Comparison of ENCODE assay signal across 8 mouse cellular contexts in the genomic region with DNA sequence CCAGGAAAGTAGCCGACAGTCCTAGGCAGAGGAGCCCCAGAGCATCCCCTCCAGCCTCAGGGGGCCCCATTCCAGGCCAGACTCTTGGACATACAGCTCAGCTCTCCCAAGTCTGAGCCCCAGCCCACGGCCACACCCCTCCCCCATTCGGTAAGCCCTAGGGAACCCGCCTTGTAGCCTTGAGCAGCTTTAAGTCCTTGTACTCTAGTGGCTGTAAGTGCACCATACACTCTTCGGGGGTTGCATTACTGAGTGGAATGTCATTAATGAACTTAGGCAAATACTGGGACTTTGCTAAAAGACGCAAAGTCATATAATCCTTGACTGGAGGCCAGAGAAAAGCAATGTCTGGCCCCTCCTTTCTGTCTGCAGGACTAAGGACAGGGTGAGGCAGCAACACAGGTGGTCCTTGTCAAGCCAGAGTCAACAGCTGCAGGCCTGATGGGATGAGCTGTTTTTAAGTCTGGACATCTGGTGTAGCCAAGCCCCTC. TPM values are rescaled to one million over a fixed set of nuclear protein-coding genes. Genes with fewer than 3 reads are reported as not detected.
A peak's percentile ranks its signal among the peaks of the same experiment; 100 is the strongest.
DNase-seq lines count a peak whose midpoint lies in the region; ATAC-seq lines count a peak whose summit lies in the region.

No protein-coding gene starts in this region.

- H3K36me3 ChIP-seq in heart, embryonic 16.5 days (ENCODE audit: control insufficient read depth, insufficient read depth), result no peaks in the 10 kb centered on the region

- no peak overlapping the region for H3K4me3 ChIP-seq in heart, embryonic 16.5 days (ENCODE audit: low read length)

- H3K9me3 ChIP-seq in heart, embryonic 16.5 days (replicated peaks; ENCODE audit: control insufficient read depth, low read length), result no peaks in the 10 kb centered on the region

- H3K27ac ChIP-seq in heart, embryonic 16.5 days (ENCODE audit: low read length), result peak overlapping the region; percentile 49

- peak; percentile 48 for DNase-seq in gastrocnemius, postnatal 10 days
- no peak for DNase-seq in gastrocnemius, adult 18-20 months (ENCODE audit: low spot score)
- DNase-seq in R1 (ENCODE audit: low read depth, low spot score), result peak; percentile 86
- DNase-seq in lung, postnatal 25 days (ENCODE audit: low spot score), result peak; percentile 50
- no peak for DNase-seq in right cerebral cortex, adult 18-20 months
- no peak for DNase-seq in T-cell, adult 2 months (ENCODE audit: low spot score)
- no peak for DNase-seq in left cerebral cortex, adult 18-20 months (ENCODE audit: low spot score in 2 of 2)

- no peaks in the 10 kb centered on the region for H3K27me3 ChIP-seq in heart, embryonic 16.5 days (ENCODE audit: control insufficient read depth, insufficient read depth, low read length)

- WGBS in heart, embryonic 16.5 days, result 40% methylated on average over 6 of the region's 6 CpGs

- ATAC-seq in heart, embryonic 16.5 days (replicated peaks; ENCODE audit: extremely low read depth, insufficient read depth, low FRiP score), result peak; percentile 18; the same call in 1 of the 2 replicates

- peaks cover 34% of the 10 kb centered on the region for H3K4me1 ChIP-seq in heart, embryonic 16.5 days (ENCODE audit: control insufficient read depth, insufficient read depth, low read length)

- H3K4me2 ChIP-seq in heart, embryonic 16.5 days (ENCODE audit: low read depth, low read length), result peak overlapping the region; percentile 1; the same call in 1 of the 2 replicates

- no peak overlapping the region for H3K9ac ChIP-seq in heart, embryonic 16.5 days (ENCODE audit: low read length)

RNA-seq across cellular contexts. Expression of a gene that starts 7.9 kb away (rescaled TPM):
- total RNA-seq in gastrocnemius, postnatal 10 days (2021), result 10 to 100 TPM; 37.7 to 68.3 TPM
- total RNA-seq in gastrocnemius, adult 18-20 months (2021), result 10 to 100 TPM in 1 of 2 experiments, 1 to 10 TPM in 1; 5.9 to 12.2 TPM
- 388 and 414 TPM in 2 replicates for polyA plus RNA-seq in heart, embryonic 16.5 days (2015; fragmentation: Nextera tagmentation; extraction: Ambion mirVana)
- 1,000 to 10,000 TPM; 1,960 to 1,962 TPM for total RNA-seq in left cerebral cortex, adult 18-20 months (2021)

RNA-seq across cellular contexts. Expression of a gene that starts 13.7 kb away (rescaled TPM):
- total RNA-seq in gastrocnemius, postnatal 10 days (2021), result 1 to 10 TPM; 3.8 to 5.4 TPM
- total RNA-seq in gastrocnemius, adult 18-20 months (2021), result 1 to 10 TPM; 2.4 to 3.9 TPM
- polyA plus RNA-seq in heart, embryonic 16.5 days (2015; fragmentation: Nextera tagmentation; extraction: Ambion mirVana), result 7.7 and 8.5 TPM in 2 replicates
- 10 to 100 TPM; 15.5 to 21.0 TPM for total RNA-seq in left cerebral cortex, adult 18-20 months (2021)

RNA-seq across cellular contexts. Expression of a gene that starts 48.9 kb away (rescaled TPM):
- total RNA-seq in gastrocnemius, postnatal 10 days (2021), result 10 to 100 TPM; 17.5 to 21.1 TPM
- total RNA-seq in gastrocnemius, adult 18-20 months (2021), result 10 to 100 TPM; 16.0 to 16.9 TPM
- polyA plus RNA-seq in heart, embryonic 16.5 days (2015; fragmentation: Nextera tagmentation; extraction: Ambion mirVana), result 40.9 and 42.9 TPM in 2 replicates
- total RNA-seq in left cerebral cortex, adult 18-20 months (2021), result 10 to 100 TPM; 61.7 to 62.1 TPM

RNA-seq across cellular contexts. Expression of a gene that starts 48.9 kb away (rescaled TPM):
- 10 to 100 TPM; 34.7 to 39.5 TPM for total RNA-seq in gastrocnemius, postnatal 10 days (2021)
- total RNA-seq in gastrocnemius, adult 18-20 months (2021), result 10 to 100 TPM; 40.5 to 43.5 TPM
- 40.2 and 43.9 TPM in 2 replicates for polyA plus RNA-seq in heart, embryonic 16.5 days (2015; fragmentation: Nextera tagmentation; extraction: Ambion mirVana)
- 10 to 100 TPM; 36.6 to 39.1 TPM for total RNA-seq in left cerebral cortex, adult 18-20 months (2021)

Comparison
In these comparisons a context has a peak if more than half of its experiments do, and no peak if none do; other contexts are left out.
1. DNase-seq: peak in gastrocnemius, postnatal 10 days (single experiment), R1 (single experiment) and lung, postnatal 25 days (single experiment); none in gastrocnemius, adult 18-20 months (single experiment), right cerebral cortex, adult 18-20 months (single experiment), T-cell, adult 2 months (single experiment) and left cerebral cortex, adult 18-20 months (0 of 2).
2. RNA of a gene that starts 7.9 kb away (total RNA-seq): 1,960 to 1,962 TPM in left cerebral cortex, adult 18-20 months; 37.7 to 68.3 TPM in gastrocnemius, postnatal 10 days and 5.9 to 12.2 TPM in gastrocnemius, adult 18-20 months; every median in the first group is over 10 times any median in the second.